Mouse (Mus musculus): Measurements from ENCODE around the gene Lrrc73.

Lrrc73 gene

DNA sequence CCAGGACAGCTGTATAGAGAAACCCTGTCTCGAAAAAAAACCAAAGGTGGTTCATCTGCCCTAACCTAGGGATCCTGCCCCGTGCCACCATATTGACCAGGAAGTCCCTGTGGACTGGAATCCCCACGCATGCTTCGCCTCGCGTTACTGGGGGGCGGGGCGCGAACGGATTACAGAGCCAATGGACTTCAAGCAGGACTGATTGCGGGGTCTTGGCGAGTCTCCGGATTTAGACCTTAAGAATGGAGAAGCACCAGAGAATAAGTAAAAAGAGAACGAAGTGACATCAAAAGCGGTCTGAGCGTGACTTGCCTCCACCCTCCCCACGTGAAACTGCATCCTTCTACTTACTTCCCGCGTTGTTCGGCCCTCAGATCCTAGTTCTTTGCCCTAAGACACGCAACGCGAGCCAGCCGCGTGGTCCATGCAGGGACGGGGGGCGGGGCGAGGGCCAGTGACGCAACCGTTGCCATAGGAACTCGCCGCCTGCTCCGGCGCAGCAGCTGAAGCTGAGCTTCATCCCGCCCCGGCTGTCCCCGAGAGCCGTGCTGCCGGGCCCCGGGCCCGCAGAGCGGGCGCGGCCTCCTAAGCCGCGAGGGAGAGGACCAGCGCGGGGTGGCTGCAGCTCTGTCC is at the start of gene Lrrc73:
Gene Lrrc73 (plus strand): TSS at position 80 of the 633 bp plus-strand sequence.
- peak; percentile 83 to 92 for DNase-seq

DNA sequence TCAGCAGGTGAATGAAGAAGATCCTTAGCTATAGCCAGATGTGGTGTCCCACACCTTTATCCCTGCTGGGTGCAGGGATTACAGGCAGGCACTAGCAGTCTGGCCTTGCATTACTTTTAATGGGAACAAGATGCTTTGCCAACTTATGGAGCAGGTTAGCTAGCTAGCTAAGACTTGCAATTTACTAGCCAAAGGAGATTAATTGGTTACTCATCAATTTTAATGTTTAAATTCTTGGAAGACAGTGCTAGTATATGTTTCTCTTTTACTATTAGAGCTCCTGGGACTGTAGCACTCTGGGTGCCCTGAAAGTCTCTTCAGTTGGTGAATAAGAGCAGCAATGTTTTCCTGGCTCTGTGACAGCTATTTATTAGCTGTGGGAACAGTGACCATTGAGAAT is 46.7 kb upstream of the Lrrc73 start:
- no peak for DNase-seq

- DNase-seq = no peak
Observed at GRCm38 (mm10) chr17:46210550-46210949, 42.8 kb upstream of the Lrrc73 start.

DNA sequence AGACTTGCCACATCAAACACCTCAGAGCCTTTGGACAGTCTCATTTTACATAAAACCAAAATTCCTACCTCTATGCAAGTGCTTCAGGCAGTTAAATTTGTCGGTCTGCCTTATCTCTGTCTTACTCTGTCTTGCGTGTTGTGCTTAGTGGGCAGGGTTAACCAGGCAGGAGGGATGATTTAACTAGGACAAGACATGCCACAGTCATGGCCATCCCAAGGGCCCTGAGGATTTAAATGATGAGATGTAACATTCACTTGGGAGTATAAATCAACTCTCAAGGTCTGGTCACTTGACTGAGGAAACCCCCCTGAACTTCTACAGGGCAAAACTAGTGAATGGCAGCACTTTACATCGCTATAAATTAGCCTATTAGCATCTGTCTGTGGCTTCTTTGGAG is 31.7 kb upstream of the Lrrc73 start:
- DNase-seq = no peak

DNA sequence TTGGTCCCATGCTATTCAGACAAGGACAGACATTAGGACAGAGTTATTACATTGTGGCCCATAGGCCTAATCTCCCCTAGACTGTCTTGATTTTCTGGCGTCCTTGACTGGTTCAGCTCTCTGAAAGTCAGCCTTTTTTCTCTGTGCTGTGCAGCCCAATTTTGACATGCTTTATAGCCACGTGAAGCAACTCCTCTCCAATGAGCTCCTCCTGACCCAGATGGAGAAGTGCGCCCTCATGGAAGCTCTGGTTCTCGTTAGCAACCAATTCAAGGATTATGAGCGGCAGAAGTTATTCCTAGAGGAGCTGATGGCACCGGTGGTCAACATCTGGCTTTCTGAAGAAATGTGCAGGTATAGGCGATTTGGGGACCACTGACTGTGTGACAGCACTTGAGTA is 25.8 kb upstream of the Lrrc73 start:
- no peak for DNase-seq

DNA sequence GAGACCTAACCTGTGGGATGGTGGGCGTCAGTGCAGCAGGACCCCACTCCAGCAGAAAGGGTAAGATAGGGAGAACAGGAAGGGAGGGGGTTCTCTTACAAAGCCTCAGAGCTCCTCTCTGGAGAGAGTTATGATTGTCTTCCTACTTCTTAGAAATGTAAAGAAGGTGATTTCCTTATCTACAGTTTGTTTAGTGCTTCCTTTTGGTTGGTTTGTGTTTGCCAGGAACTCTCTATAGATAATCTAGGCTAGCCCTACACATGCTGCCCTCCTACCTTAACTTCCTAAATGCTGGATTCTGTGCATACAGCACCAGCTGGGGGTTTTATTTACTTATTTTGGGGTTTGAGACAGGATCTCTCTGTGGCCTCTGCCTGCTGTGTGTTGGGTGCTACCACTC is 17.3 kb upstream of the Lrrc73 start:
- DNase-seq = no peak

DNA sequence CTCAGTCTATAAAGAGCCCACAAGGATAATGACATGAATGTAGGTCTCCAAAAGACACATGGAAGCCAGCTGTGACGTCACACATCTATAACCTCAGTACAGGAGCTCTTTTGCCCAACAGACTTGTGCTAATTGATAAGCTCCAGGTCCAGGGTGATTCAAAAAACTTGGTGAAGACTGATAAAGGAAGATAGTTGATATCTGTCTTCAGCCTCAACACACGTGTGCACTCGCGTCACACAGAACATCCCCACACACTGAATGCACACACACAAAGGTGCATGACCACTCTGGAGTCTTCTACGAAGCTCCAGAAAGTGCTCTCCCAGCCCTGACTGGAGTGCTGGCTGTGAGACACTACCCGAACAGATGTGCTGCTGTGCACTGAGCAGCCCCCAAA is 16.3 kb upstream of the Lrrc73 start:
- no peak for DNase-seq

DNA sequence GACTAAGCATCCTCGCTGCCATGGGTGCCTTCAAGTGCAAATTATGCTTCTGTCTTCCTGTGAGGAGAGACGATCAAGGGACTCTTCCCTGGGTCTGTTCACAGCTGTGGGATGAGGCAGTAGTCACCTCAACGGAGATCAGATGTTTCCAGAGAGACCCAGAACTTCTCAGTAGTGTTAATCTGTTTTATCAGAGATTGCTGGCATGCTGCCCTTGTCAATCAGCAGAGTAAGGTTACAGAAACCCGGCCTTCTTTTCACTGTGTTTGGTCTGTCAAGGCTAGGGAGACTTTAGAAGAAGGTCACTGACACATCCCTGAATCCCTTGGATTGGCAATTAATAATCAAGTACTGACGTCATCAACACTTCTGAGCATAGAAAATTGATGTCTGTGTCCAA is 15.9 kb upstream of the Lrrc73 start:
- no peak for DNase-seq

DNA sequence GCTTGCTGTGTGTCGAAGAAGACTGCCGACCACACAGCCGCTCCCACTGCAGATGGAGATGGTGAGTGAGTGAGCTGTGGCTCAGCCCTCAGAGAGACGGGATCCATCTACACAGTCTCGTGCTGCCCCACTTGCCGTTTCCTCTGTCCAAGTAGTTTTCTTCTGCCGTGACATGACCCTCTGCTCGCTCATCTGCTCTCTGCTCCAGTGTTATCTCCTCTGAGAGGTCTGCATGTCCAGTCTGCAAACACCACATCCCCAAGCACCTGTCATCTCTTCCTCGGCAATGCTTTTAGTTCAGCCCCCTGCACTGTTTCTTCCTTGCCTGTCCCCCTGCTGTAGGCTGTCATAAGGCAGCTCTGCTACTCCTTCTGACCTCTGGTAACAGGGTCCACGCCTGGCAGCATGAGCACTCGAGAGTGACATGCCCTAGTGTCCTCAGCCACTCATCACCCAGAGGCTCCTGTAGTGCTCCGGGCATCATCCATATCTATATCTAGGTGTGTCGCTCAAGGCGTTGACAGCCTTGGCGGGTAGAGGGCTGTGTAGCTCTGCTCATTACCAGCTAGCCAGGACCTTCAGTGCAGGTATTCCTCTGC is 13.7 kb upstream of the Lrrc73 start:
- no peak for DNase-seq

DNA sequence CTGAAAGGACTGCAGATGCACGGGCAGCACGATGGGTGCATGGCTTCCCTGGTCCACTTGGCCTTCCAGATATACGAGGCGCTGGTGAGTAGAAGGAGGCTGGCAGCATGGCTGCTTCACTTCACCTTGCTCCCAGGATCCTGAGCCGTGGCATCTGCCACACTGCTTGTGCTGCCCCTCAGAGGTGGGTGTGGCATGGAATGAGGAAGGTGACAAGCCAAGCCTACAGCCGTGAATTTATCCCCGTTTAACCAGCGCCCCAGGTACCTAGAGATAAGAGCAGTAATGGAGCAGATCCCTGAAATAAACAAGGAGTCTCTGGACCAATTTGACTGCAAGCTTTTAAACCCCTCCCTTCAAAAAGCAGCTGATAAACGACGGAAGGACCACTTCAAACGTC is 11.9 kb upstream of the Lrrc73 start:
- no peak for DNase-seq

- no peak for DNase-seq
Observed at GRCm38 (mm10) chr17:46242274-46242673, 11.1 kb upstream of the Lrrc73 start.

GRCm38 (mm10) chr17:46242993-46243392 is 10.3 kb upstream of the Lrrc73 start:
- no peak for DNase-seq

DNA sequence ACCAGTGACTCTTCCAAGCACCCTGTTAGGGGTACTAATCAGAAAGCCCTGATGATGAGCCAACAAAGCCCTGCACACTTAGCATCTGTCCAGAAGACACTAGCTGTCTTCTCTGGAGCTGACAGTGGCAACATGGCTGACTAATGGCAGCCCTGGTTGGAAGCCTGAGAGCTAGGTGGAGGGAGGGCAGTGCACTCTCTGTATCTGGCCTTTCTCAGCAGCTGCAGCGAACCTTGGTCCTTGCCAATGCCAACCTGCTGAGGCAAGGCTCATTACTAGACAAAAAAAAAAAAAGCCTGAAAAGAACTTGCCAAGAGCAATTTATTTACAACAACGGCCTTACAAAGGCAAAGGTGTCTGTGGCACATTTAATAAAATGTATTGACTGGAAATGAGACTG is 9.7 kb upstream of the Lrrc73 start:
- no peak for DNase-seq

GRCm38 (mm10) chr17:46244579-46244978 is 8.8 kb upstream of the Lrrc73 start:
- no peak for DNase-seq

- peak; percentile 87 to 91 for DNase-seq
Observed at GRCm38 (mm10) chr17:46247512-46248188, 5.7 kb upstream of the Lrrc73 start, which contains the start of the genes Polr1c and Yipf3. Gene Polr1c, minus strand, starts transcription at chr17:46248054. Gene Yipf3, plus strand, starts transcription at chr17:46248080.

DNA sequence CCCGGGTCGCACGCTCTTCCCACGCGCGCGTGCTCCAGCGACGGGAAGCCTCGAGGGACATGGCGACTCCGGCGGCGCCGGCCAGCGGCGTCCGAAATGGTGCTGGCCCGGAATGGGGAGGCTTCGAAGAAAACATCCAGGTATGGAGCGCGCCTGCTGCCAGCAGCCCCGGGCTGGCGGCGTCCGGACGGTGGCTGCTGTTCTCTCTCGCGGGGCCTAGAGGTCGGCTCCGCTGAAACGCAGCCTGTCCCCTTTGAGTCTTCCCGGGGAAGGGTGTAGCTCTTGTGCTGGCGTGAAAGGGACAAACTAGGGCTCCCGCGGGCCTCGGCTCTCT is 5.2 kb upstream of the Lrrc73 start:
- DNase-seq = no peak

DNA sequence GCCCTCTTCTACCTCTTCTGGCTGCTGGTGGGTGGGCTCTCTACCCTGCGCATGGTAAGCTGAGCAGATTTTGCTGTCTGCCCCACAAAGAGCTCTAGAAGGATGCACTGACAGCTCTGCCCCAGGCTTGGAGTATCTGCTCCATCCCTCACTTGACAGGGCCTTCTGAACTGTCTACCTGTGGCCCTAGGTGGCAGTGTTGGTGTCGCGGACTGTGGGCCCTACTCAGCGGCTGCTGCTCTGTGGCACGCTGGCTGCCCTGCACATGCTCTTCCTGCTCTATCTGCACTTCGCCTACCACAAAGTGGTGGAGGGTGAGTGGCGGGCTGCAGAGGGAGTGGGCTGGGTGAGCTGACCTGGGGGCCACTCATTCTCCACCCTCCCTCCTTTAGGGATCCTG is 2.2 kb upstream of the Lrrc73 start:
- DNase-seq = no peak

GRCm38 (mm10) chr17:46252571-46253451 is 520 bp upstream of the Lrrc73 start:
- DNase-seq = no peak

GRCm38 (mm10) chr17:46254106-46254505 is 775 bp downstream of the Lrrc73 start:
- DNase-seq = peak in 1 of 2 experiments; percentile 33

DNA sequence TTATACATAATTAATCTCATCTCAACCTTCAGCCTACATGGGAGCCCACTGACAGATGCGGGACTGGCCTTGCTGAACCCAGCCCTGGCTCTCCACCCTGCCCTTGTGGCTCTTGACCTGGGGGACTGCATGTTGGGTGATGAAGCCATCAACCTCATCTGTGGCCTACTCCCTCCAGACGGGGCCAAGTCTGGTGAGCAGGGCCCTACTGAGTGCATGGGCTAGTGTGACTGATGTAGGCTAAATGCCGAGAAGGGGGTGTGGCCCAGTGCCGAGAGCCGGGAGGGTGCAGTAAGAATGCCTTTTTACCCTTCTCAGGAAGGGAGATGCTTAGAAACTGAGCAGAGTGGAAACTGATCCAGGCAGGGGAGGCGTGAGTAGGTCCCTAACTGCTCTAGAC is 1.8 kb downstream of the Lrrc73 start:
- no peak for DNase-seq

DNA sequence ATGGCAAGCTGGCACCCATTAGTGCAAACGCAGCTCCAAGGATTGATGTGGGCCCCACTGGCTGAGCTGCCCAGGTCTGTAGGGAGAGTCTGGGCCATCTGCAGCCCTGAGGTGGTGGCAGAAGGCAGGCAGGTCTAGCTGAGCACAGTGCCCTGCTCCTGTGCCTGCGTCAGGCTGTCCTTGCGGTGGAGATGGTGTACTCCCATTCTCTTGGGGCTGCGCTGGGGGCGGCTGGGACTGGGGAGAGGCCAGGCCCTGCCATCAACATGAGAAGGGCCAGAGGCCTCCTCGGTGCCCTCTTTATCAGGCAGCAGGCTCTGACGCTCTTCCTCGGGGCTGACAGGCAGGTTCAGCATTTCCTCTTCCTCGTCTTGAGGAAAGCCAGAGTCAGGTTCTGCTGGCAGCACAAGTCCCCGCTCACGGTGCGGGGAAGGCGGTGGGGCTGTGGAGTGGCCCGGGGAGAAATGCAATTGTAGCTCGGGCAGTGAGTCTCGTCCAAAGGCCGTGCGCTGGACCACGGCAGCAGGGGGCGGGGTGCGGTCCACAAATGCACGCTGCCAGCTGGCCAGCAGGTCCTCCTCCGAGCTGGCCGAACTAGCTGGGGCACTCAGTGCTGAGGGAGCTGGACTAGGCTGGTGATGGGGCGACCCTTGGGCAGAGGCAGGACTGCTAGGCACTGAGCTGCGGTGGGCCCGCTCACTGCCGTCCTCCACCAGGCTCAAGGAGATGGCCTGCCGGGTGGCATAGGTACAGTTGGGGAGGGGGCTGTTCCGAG is 5.1 kb downstream of the Lrrc73 start:
- DNase-seq = no peak

DNA sequence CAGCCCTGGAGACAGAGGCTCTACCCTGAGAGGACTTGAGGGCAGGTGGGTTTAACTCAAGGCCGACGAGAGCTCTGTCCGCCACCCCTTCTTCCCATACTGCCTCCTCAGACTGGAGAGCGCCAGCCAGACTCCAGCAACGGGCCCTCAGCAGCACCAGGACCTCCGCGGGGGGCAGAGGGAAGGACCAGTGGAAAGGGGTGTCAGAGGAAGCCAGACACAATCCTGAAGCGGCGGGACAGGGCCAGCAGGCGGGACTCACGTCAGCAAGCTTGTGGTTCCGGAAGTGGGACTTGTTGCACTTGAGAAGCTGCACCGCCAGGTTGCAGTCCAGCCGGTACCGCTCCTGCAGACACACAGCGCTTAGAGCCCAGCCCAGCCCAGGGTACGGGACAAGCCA is 6.3 kb downstream of the Lrrc73 start:
- no peak for DNase-seq
